Mouse (Mus musculus): ENCODE data around the gene Rrp9. TPM values are rescaled to one million over a fixed set of nuclear protein-coding genes. Genes with fewer than 3 reads are reported as not detected.

Gene Rrp9
- total RNA-seq, 2 experiments from 2014 or later, result 35.4 to 38.3 TPM

DNA sequence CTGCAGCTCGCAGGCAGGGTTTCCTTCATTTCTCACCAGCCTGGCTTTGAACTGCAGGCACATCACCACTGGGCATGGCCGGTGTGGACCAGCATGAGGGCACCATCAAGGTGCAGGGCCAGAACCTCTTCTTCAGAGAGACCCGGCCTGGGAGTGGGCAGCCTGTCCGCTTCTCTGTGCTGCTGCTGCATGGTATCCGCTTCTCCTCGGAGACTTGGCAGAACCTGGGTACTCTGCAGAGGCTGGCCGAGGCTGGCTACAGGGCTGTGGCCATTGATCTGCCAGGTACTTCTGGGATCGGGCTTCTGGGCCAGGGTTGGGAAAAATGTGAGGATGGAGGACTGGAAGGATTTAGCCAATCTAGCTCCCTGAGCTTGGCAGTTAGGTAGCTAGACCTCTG, 25.8 kb upstream of the Rrp9 start:
- TF ChIP-seq CTCF (IDR thresholded peaks at IDR 0.05), result no peak
- peak overlapping the region; percentile 36 for H3K27ac ChIP-seq
- H3K4me3 ChIP-seq, result no peak overlapping the region
- intact Hi-C loops (cut with DNase I), result no loop called here
- no peak for DNase-seq (ENCODE audit: extremely low spot score in 1 of 2, low spot score in 2 of 2)

DNA sequence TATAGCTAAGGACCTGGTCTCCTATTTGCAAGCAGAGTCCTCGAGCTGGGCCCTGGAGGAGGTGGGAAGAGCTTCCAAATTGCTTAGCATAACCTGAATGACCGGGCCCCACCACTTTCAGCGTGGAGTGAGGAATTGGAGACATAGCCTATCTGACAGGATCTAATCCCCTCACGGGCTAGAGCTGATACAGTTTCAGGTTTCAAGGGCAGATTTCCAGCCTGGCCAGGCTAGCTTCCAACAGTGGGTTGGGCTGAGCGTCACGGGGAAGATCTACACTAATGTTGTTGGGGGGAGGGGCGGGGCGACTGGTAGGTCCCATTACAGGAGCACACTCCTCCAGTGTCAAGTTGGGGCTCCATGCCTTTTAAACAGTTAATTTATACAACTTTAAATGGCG, 25.1 kb upstream of the Rrp9 start:
- Histone ChIP-seq H3K27ac (no peak overlapping the region), H3K4me3 (no peak overlapping the region)
- no peak for TF ChIP-seq CTCF (IDR thresholded peaks at IDR 0.05)
- intact Hi-C loops (cut with DNase I), result no loop called here
- no peak for DNase-seq (ENCODE audit: extremely low spot score in 1 of 2, low spot score in 2 of 2)

- no peak for TF ChIP-seq CTCF (IDR thresholded peaks at IDR 0.05)
- Histone ChIP-seq H3K27ac (no peak overlapping the region), H3K4me3 (no peak overlapping the region)
- DNase-seq (ENCODE audit: extremely low spot score in 1 of 2, low spot score in 2 of 2), result no peak
- intact Hi-C loops (cut with DNase I), result no loop called here
Measured at GRCm38 (mm10) chr9:106451298-106451697, 24.5 kb upstream of the Rrp9 start.

DNA sequence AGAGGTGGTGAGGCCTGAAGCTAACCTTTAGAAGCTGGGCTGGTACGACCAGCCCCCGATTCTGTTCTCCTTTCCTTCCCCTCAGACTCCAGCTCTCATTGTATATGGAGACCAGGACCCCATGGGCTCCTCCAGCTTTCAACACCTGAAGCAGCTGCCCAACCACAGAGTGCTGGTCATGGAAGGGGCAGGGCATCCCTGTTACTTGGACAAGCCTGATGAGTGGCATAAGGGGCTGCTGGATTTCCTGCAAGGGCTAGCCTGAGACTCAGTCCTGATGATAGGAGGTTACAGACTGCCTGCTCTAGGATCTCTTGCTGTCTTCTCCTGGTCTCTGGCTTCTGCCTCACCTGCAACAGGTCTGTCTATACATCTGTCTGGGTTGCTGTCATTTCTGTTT, 23.9 kb upstream of the Rrp9 start:
- no peak for DNase-seq (ENCODE audit: extremely low spot score in 1 of 2, low spot score in 2 of 2)
- no peak for TF ChIP-seq CTCF (IDR thresholded peaks at IDR 0.05)
- no peak overlapping the region for H3K27ac ChIP-seq
- H3K4me3 ChIP-seq, result no peak overlapping the region
- intact Hi-C loops (cut with DNase I), result no loop called here

- Histone ChIP-seq H3K4me3 (peak overlapping the region; percentile 79; the same call in 1 of the 2 replicates), H3K27ac (peak overlapping the region; percentile 96)
- no peak for TF ChIP-seq CTCF (IDR thresholded peaks at IDR 0.05)
Measured at GRCm38 (mm10) chr9:106452351-106452750, 23.4 kb upstream of the Rrp9 start.

DNA sequence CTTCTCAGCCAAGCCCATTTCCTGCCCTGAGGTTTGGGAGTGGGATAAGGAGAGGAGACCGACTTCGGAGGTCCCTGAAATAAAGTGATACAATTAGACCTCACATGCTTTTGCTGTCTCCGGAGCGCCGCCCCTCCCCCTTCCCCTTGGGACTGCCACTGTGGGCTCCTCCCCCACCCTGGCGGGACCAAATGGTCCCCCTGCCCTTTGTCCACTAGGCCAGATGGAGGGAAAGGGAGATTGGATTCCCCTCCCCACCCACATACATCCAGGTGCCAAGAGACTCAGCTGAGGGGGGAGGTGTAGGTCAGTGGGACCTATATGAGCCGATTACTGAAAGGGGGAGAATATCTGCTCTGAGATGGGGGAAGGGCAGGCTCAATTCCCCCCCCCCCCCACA, 22.9 kb upstream of the Rrp9 start:
- H3K4me3 ChIP-seq, result peak overlapping the region; percentile 79
- intact Hi-C loops (cut with DNase I), result no loop called here
- DNase-seq (ENCODE audit: extremely low spot score in 1 of 2, low spot score in 2 of 2), result no peak
- no peak for TF ChIP-seq CTCF (IDR thresholded peaks at IDR 0.05)
- H3K27ac ChIP-seq, result peak overlapping the region; percentile 96

More at GRCm38 (mm10) chr9:106452351-106452750, 23.4 kb upstream of the Rrp9 start:
- intact Hi-C loops (cut with DNase I), result no loop called here
- DNase-seq (ENCODE audit: extremely low spot score in 1 of 2, low spot score in 2 of 2), result no peak

DNA sequence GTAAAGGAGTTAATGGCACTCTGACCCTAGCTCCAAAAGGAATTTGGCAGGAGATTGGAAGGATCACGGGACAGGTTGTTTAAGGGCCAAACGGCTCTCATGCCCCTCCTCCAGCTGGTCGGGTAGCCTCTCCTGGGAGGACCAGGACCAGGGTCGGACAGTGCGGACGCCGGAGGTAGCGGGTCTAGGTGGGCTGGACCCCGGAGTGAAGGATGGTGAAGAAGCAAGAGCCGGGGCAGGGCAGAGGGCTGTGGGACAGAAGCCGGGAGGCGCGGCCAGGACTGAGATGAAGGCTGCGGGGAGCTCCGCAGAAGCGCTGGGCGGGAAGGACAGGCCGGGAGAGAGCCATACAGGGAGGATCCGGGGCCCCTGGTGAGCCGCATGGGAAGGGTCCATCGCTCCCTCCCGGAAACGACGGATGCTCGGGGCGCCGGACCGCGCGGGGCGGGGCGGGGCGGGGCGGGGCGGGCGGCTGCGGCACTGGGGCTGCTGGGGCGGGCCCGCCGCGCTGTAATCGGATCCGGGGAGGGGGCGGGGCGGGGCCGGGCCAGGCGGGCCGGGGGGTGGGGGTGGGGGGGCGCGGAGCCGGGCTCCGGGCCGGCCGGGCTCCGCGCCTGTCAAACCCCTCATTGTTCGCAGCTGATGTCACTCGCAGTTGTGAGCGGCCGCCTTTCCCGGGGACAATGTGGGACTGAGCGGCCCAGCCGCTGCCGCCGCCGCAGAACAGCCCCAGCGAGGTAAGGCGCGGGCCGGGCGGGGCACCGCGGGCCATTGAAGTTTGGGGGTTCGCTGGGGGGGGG, 22.3 kb upstream of the Rrp9 start, which contains the start of gene Pcbp4:
TSS of gene Pcbp4 (plus strand) at position 21 of the 800 bp plus-strand sequence.
- intact Hi-C loops (cut with DNase I), result no loop called here
- no peak for TF ChIP-seq CTCF (IDR thresholded peaks at IDR 0.05)
- Histone ChIP-seq H3K27ac (peak within 1 kb of the TSS; percentile 96), H3K4me3 (peak within 1 kb of the TSS; percentile 79)
- peak; percentile 55 to 67 for DNase-seq (ENCODE audit: extremely low spot score in 1 of 2, low spot score in 2 of 2)

GRCm38 (mm10) chr9:106454071-106454761, 21.5 kb upstream of the Rrp9 start:
- Histone ChIP-seq H3K27ac (peak overlapping the region; percentile 89), H3K4me3 (peak overlapping the region; percentile 79)
- no peak for TF ChIP-seq CTCF (IDR thresholded peaks at IDR 0.05)
- no peak for DNase-seq (ENCODE audit: extremely low spot score in 1 of 2, low spot score in 2 of 2)
- intact Hi-C loops (cut with DNase I), result no loop called here

GRCm38 (mm10) chr9:106454888-106455681, 20.7 kb upstream of the Rrp9 start:
- peak overlapping the region; percentile 79 for H3K4me3 ChIP-seq
- DNase-seq (ENCODE audit: extremely low spot score in 1 of 2, low spot score in 2 of 2), result no peak
- no peak for TF ChIP-seq CTCF (IDR thresholded peaks at IDR 0.05)
- intact Hi-C loops (cut with DNase I), result no loop called here
- H3K27ac ChIP-seq, result peak overlapping the region; percentile 89

- no peak for DNase-seq (ENCODE audit: extremely low spot score in 1 of 2, low spot score in 2 of 2)
- no peak for TF ChIP-seq CTCF (IDR thresholded peaks at IDR 0.05)
- Histone ChIP-seq H3K4me3 (peak overlapping the region; percentile 1; the same call in 1 of the 2 replicates), H3K27ac (peak overlapping the region; percentile 8; the same call in 1 of the 2 replicates)
- intact Hi-C loops (cut with DNase I), result no loop called here
Measured at GRCm38 (mm10) chr9:106456325-106457162, 19.2 kb upstream of the Rrp9 start.

- intact Hi-C loops (cut with DNase I), result no loop called here
- Histone ChIP-seq H3K27ac (peak overlapping the region; percentile 8; the same call in 1 of the 2 replicates), H3K4me3 (no peak overlapping the region)
- no peak for TF ChIP-seq CTCF (IDR thresholded peaks at IDR 0.05)
- DNase-seq (ENCODE audit: extremely low spot score in 1 of 2, low spot score in 2 of 2), result no peak
Measured at GRCm38 (mm10) chr9:106457163-106457559, 18.6 kb upstream of the Rrp9 start.

All from left cerebral cortex, adult 2 months (tissue).